Comparison of ENCODE assay signal across 8 mouse cellular contexts in the genomic region with DNA sequence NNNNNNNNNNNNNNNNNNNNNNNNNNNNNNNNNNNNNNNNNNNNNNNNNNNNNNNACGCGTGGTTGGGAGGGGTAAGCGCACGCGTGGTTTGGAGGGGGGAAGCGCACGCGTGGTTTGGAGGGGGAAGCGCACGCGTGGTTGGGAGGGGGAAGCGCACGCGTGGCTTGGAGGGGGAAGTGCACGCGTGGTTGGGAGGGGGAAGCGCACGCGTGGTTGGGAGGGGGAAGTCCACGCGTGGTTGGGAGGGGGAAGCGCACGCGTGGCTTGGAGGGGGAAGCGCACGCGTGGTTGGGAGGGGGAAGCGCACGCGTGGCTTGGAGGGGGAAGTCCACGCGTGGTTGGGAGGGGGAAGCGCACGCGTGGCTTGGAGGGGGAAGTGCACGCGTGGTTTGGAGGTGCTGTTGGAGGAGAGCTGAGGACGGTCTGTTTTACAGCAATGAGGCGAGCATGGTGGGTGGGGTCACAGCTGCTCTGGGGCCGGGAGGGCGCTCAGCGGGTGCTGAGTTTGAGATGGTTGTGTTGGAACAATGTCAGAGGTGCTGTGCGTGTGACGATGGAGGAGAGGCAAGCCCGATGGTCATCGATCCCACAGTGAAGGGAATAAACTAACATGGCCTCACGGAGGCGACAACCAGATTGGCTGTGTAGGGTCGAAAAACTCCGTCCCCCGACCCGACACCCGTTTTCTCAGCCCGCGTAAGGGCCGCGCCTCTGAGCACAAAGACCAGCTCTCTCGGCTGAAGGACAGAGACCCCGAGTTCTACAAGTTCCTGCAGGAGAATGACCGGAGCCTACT. TPM values are rescaled to one million over a fixed set of nuclear protein-coding genes. Genes with fewer than 3 reads are reported as not detected.
A peak's percentile ranks its signal among the peaks of the same experiment; 100 is the strongest.
DNase-seq lines count a peak whose midpoint lies in the region; ATAC-seq and TF ChIP-seq lines count a peak whose summit lies in the region.

No protein-coding gene starts in this region.

- 28% methylated on average over 58 of the region's 60 CpGs for WGBS in forebrain, embryonic 10.5 days
- WGBS in liver, adult 2 months = 41% methylated on average over 57 of the region's 60 CpGs

- intact Hi-C loops in left cerebral cortex, postnatal 14 days (cut with DNase I) = no loop called here

- H3K36me3 ChIP-seq in erythroblast, embryonic 14.5 days (ENCODE audit: control insufficient read depth) = peaks cover 70% of the 10 kb centered on the region
- peaks cover 67% of the 10 kb centered on the region for H3K36me3 ChIP-seq in forebrain, embryonic 10.5 days (replicated peaks)
- peaks cover 7% of the 10 kb centered on the region for H3K36me3 ChIP-seq in liver, adult 2 months (ENCODE audit: control insufficient read depth, insufficient read depth, low read length)
- H3K36me3 ChIP-seq in splenic B cell, adult 2 months (ENCODE audit: control insufficient read depth, insufficient read depth, low read length, poor library complexity, severe bottlenecking) = peaks cover 14% of the 10 kb centered on the region

- peaks cover 70% of the 10 kb centered on the region for H3K4me1 ChIP-seq in erythroblast, embryonic 14.5 days (ENCODE audit: control insufficient read depth)
- peaks cover 28% of the 10 kb centered on the region for H3K4me1 ChIP-seq in forebrain, embryonic 10.5 days
- no peaks in the 10 kb centered on the region for H3K4me1 ChIP-seq in liver, adult 2 months (ENCODE audit: control insufficient read depth, insufficient read depth, low read length)

- H3K9me3 ChIP-seq in erythroblast, embryonic 14.5 days (ENCODE audit: control insufficient read depth, low read length) = no peaks in the 10 kb centered on the region
- no peaks in the 10 kb centered on the region for H3K9me3 ChIP-seq in forebrain, embryonic 10.5 days

- DNase-seq in CD4-positive helper T cell, adult 2 months (ENCODE audit: low read depth, low spot score) = peak; percentile 40
- no peak for DNase-seq in forebrain, embryonic 10.5 days (ENCODE audit: extremely low spot score, low spot score)
- DNase-seq in liver, adult 2 months (ENCODE audit: extremely low read depth, low read depth, low spot score) = no peak
- DNase-seq in splenic B cell, adult 2 months (ENCODE audit: low read depth, low spot score) = peak; percentile 72
- DNase-seq in left cerebral cortex, postnatal 14 days (ENCODE audit: low spot score in 2 of 2) = no peak
- no peak for DNase-seq in gastrocnemius, postnatal 4 days (ENCODE audit: low spot score in 2 of 2)

- peaks cover 6% of the 10 kb centered on the region; the same call in 1 of the 2 replicates for H3K79me2 ChIP-seq in liver, adult 2 months (ENCODE audit: control insufficient read depth, insufficient read depth, low read length)

- peak overlapping the region; percentile 64 for H3K9ac ChIP-seq in liver, adult 2 months (ENCODE audit: low read depth, low read length)

- H3K27me3 ChIP-seq in erythroblast, embryonic 14.5 days (ENCODE audit: control insufficient read depth) = no peaks in the 10 kb centered on the region
- H3K27me3 ChIP-seq in forebrain, embryonic 10.5 days (ENCODE audit: poor library complexity, severe bottlenecking) = no peaks in the 10 kb centered on the region
- H3K27me3 ChIP-seq in liver, adult 2 months (ENCODE audit: control insufficient read depth, insufficient read depth, low read length) = no peaks in the 10 kb centered on the region
- no peaks in the 10 kb centered on the region for H3K27me3 ChIP-seq in splenic B cell, adult 2 months (ENCODE audit: control insufficient read depth, insufficient read depth, low read length, poor library complexity, severe bottlenecking)

- TF ChIP-seq CTCF in liver, adult 2 months (IDR thresholded peaks at IDR 0.05; ENCODE audit: low read depth, low read length) = no peak

- H3K4me3 ChIP-seq in erythroblast, embryonic 14.5 days (replicated peaks) = peak overlapping the region; percentile 82
- H3K4me3 ChIP-seq in forebrain, embryonic 10.5 days = peak overlapping the region; percentile 93
- H3K4me3 ChIP-seq in liver, adult 2 months (ENCODE audit: insufficient read depth, low read depth, low read length) = peak overlapping the region; percentile 86

- ATAC-seq in erythroblast, adult 5-6 weeks (replicated peaks; ENCODE audit: low FRiP score, poor library complexity, severe bottlenecking) = no peak

- H3K27ac ChIP-seq in forebrain, embryonic 10.5 days = peak overlapping the region; percentile 93
- no peak overlapping the region for H3K27ac ChIP-seq in liver, adult 2 months (replicated peaks; ENCODE audit: insufficient read depth, low read depth, low read length)

- TF ChIP-seq POLR2A in liver, adult 2 months (IDR thresholded peaks at IDR 0.05; ENCODE audit: extremely low read depth, insufficient read depth, low read length) = no peak

RNA-seq across cellular contexts. Expression of a gene that starts 1.0 kb away (rescaled TPM):
- polyA plus RNA-seq in erythroblast, embryonic 14.5 days (2012) = 2.9 and 3.0 TPM in 2 replicates
- total RNA-seq in erythroblast, adult 5-6 weeks (2015; ENCODE audit: low replicate concordance) = 12.1 and 15.0 TPM in 2 replicates
- 24.8 and 28.3 TPM in 2 replicates for total RNA-seq in erythroblast, adult 5-6 weeks (2017; ENCODE audit: low replicate concordance)
- 122 and 124 TPM in 2 replicates for polyA plus RNA-seq in forebrain, embryonic 10.5 days (2016; fragmentation: Nextera tagmentation; extraction: Ambion mirVana)
- total RNA-seq in liver, adult 2 months (2014; rRNA removed) = 16.4 and 17.8 TPM in 2 replicates
- polyA plus RNA-seq in liver, adult 2 months (2012; rRNA removed) = 28.5 and 35.8 TPM in 2 replicates
- total RNA-seq in left cerebral cortex, postnatal 14 days (2021) = 10 to 100 TPM; 60.3 to 61.4 TPM
- 10 to 100 TPM; 30.4 to 31.0 TPM for total RNA-seq in gastrocnemius, postnatal 4 days (2021)

RNA-seq across cellular contexts. Expression of a gene that starts 2.2 kb away (rescaled TPM):
- 1.5 and 2.4 TPM in 2 replicates for polyA plus RNA-seq in erythroblast, embryonic 14.5 days (2012)
- total RNA-seq in erythroblast, adult 5-6 weeks (2015; ENCODE audit: low replicate concordance) = 11.0 and 11.1 TPM in 2 replicates
- total RNA-seq in erythroblast, adult 5-6 weeks (2017; ENCODE audit: low replicate concordance) = 9.9 and 12.8 TPM in 2 replicates
- 21.9 and 23.1 TPM in 2 replicates for polyA plus RNA-seq in forebrain, embryonic 10.5 days (2016; fragmentation: Nextera tagmentation; extraction: Ambion mirVana)
- total RNA-seq in liver, adult 2 months (2014; rRNA removed) = 6.9 TPM in 2 replicates
- polyA plus RNA-seq in liver, adult 2 months (2012; rRNA removed) = 12.1 and 18.5 TPM in 2 replicates
- total RNA-seq in left cerebral cortex, postnatal 14 days (2021) = 10 to 100 TPM; 34.8 to 36.3 TPM
- 10 to 100 TPM; 11.5 to 12.2 TPM for total RNA-seq in gastrocnemius, postnatal 4 days (2021)

RNA-seq across cellular contexts. Expression of a gene that starts 18.6 kb away (rescaled TPM):
- 72.2 and 81.7 TPM in 2 replicates for polyA plus RNA-seq in erythroblast, embryonic 14.5 days (2012)
- 110 and 112 TPM in 2 replicates for total RNA-seq in erythroblast, adult 5-6 weeks (2015; ENCODE audit: low replicate concordance)
- total RNA-seq in erythroblast, adult 5-6 weeks (2017; ENCODE audit: low replicate concordance) = 181 and 200 TPM in 2 replicates
- 0.42 and 0.78 TPM in 2 replicates for polyA plus RNA-seq in forebrain, embryonic 10.5 days (2016; fragmentation: Nextera tagmentation; extraction: Ambion mirVana)
- total RNA-seq in liver, adult 2 months (2014; rRNA removed) = under 0.01 TPM in 1 of 2 replicates, not detected in the other
- 0.04 TPM in 1 of 2 replicates, not detected in the other for polyA plus RNA-seq in liver, adult 2 months (2012; rRNA removed)
- total RNA-seq in left cerebral cortex, postnatal 14 days (2021) = 1 to 10 TPM; 3.9 to 4.5 TPM
- total RNA-seq in gastrocnemius, postnatal 4 days (2021) = under 1 TPM; 0.10 to 0.26 TPM

RNA-seq across cellular contexts. Expression of a gene that starts 21.2 kb away (rescaled TPM):
- not detected in 2 replicates for polyA plus RNA-seq in erythroblast, embryonic 14.5 days (2012)
- total RNA-seq in erythroblast, adult 5-6 weeks (2015; ENCODE audit: low replicate concordance) = 2.3 and 3.6 TPM in 2 replicates
- total RNA-seq in erythroblast, adult 5-6 weeks (2017; ENCODE audit: low replicate concordance) = 4.3 and 4.9 TPM in 2 replicates
- 1.1 TPM in 2 replicates for polyA plus RNA-seq in forebrain, embryonic 10.5 days (2016; fragmentation: Nextera tagmentation; extraction: Ambion mirVana)
- total RNA-seq in liver, adult 2 months (2014; rRNA removed) = 0.07 and 0.09 TPM in 2 replicates
- 0.04 TPM in 1 of 2 replicates, not detected in the other for polyA plus RNA-seq in liver, adult 2 months (2012; rRNA removed)
- total RNA-seq in left cerebral cortex, postnatal 14 days (2021) = under 1 TPM; 0.20 to 0.66 TPM
- total RNA-seq in gastrocnemius, postnatal 4 days (2021) = 10 to 100 TPM; 30.8 to 32.7 TPM

RNA-seq across cellular contexts. Expression of a gene that starts 33.7 kb away (rescaled TPM):
- 0.13 and 0.15 TPM in 2 replicates for polyA plus RNA-seq in erythroblast, embryonic 14.5 days (2012)
- 8.3 and 18.6 TPM in 2 replicates for total RNA-seq in erythroblast, adult 5-6 weeks (2015; ENCODE audit: low replicate concordance)
- total RNA-seq in erythroblast, adult 5-6 weeks (2017; ENCODE audit: low replicate concordance) = 29.9 and 35.8 TPM in 2 replicates
- polyA plus RNA-seq in forebrain, embryonic 10.5 days (2016; fragmentation: Nextera tagmentation; extraction: Ambion mirVana) = 3.9 and 4.4 TPM in 2 replicates
- 2.5 and 3.0 TPM in 2 replicates for total RNA-seq in liver, adult 2 months (2014; rRNA removed)
- 1.7 and 3.7 TPM in 2 replicates for polyA plus RNA-seq in liver, adult 2 months (2012; rRNA removed)
- total RNA-seq in left cerebral cortex, postnatal 14 days (2021) = 1 to 10 TPM; 4.0 to 5.0 TPM
- total RNA-seq in gastrocnemius, postnatal 4 days (2021) = 1 to 10 TPM; 3.6 to 4.1 TPM

Comparison
In these comparisons a context has a peak if more than half of its experiments do, and no peak if none do; other contexts are left out.
1. DNase-seq: peak in CD4-positive helper T cell, adult 2 months (single experiment) and splenic B cell, adult 2 months (single experiment); none in forebrain, embryonic 10.5 days (single experiment), liver, adult 2 months (single experiment), left cerebral cortex, postnatal 14 days (0 of 2) and gastrocnemius, postnatal 4 days (0 of 2).
2. RNA of a gene that starts 18.6 kb away (total RNA-seq): 110 to 200 TPM in erythroblast, adult 5-6 weeks; 3.9 to 4.5 TPM in left cerebral cortex, postnatal 14 days, 0.10 to 0.26 TPM in gastrocnemius, postnatal 4 days and under 0.01 TPM in liver, adult 2 months; every median in the first group is over 10 times any median in the second.
3. Peak in every context shown above with its lines, with median percentiles within 50 percentile points of each other: H3K4me3 ChIP-seq.